Mouse (Mus musculus) kidney, embryonic 16.5 days (tissue): Measurements from ENCODE around the gene Exo5. TPM values are rescaled to one million over a fixed set of nuclear protein-coding genes. Genes with fewer than 3 reads are reported as not detected.

ENCODE experiments used
- ATAC-seq: fragments of 200-750 bp; cut with Nextera tagmentation; 2 replicates; pipeline ENCODE4 v1.8.0; 2017; ENCODE audit warnings: moderate TSS enrichment; ENCODE audit not compliant: low FRiP score, low TSS enrichment
- H3K27ac ChIP-seq: fragments of 300-500 bp; sonication (generic); 2 replicates; pipeline ENCODE4 v1.5.1; 2014; ENCODE audit warnings: low read length
- H3K27me3 ChIP-seq: fragments of 300-500 bp; sonication (generic); 2 replicates; pipeline ENCODE4 v1.6.1; 2014; ENCODE audit warnings: low read length, control low read depth, mixed read lengths; ENCODE audit not compliant: insufficient read depth
- H3K36me3 ChIP-seq: fragments of 300-500 bp; sonication (generic); 2 replicates; pipeline ENCODE4 v1.6.1; 2014; ENCODE audit warnings: low read length, control low read depth, mixed read lengths; ENCODE audit not compliant: insufficient read depth
- H3K4me1 ChIP-seq: fragments of 300-500 bp; sonication (generic); 2 replicates; pipeline ENCODE4 v1.6.1; 2014; ENCODE audit warnings: low read length, control low read depth, mixed read lengths; ENCODE audit not compliant: insufficient read depth
- H3K4me2 ChIP-seq: fragments of 300-500 bp; sonication (generic); replicated peaks from 2 replicates; pipeline ENCODE4 v1.6.1; 2014; ENCODE audit warnings: low read depth, low read length
- H3K4me3 ChIP-seq: fragments of 300-500 bp; sonication (generic); 2 replicates; pipeline ENCODE4 v1.5.1; 2014; ENCODE audit warnings: mild to moderate bottlenecking, low read length
- H3K9ac ChIP-seq: fragments of 300-500 bp; sonication (generic); replicated peaks from 2 replicates; pipeline ENCODE4 v1.6.1; 2014; ENCODE audit warnings: low read length
- H3K9me3 ChIP-seq: fragments of 300-500 bp; sonication (generic); 2 replicates; pipeline ENCODE4 v1.6.1; 2016; ENCODE audit warnings: low read length, control low read depth
- WGBS: fragments of 180-500 bp; shearing (Covaris S2); extraction: QIAGEN DNeasy Blood & Tissue Kit; methylation state at CpG from one replicate; pipeline ENCODE4 v1.1.7; 2014; 5-methylcytosine and 5-hydroxymethylcytosine counted together
- polyA plus RNA-seq: library from polyadenylated mRNA; unstranded; fragments of >200 nt; fragmentation: Nextera tagmentation; extraction: Ambion mirVana; gene quantifications from 2 replicates; pipeline ENCODE4 v1.2.1, GENCODE M21; 2015

Exo5 gene
- polyA plus RNA-seq, 1 experiment from 2014 or later = 35.2 TPM

DNA sequence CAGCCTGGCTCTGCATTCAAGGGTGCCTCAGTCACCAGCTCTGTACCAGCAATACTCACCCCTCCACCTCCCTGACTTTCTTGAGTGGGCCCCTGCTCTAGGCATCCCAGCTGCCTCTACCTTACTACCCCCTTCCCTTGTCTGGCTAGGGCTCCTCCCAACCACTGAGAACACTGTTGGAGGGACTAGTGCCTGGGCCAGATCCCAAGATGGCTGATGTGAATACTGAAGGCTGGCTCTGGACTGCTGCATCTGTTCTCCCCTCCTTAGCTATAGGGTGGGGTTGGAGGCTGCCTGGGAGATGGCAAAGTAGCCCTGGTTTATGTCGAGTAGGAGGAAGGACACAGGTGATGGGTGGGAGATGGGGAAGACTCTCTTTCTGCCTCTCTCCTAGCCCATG, 32.3 kb downstream of the Exo5 start:
- no peaks in the 10 kb centered on the region for H3K27me3 ChIP-seq
- 71% methylated on average over 1 of the region's 1 CpGs for WGBS
- no peak overlapping the region for H3K27ac ChIP-seq
- no peak for ATAC-seq
- no peak overlapping the region for H3K4me3 ChIP-seq
- H3K9ac ChIP-seq = no peak overlapping the region
- H3K9me3 ChIP-seq = 0 out of 2 replicates have a peak, but pooled peaks cover 3% of the 10 kb centered on the region
- H3K4me2 ChIP-seq = no peak overlapping the region
- no peaks in the 10 kb centered on the region for H3K36me3 ChIP-seq
- peaks cover 5% of the 10 kb centered on the region; the same call in 1 of the 2 replicates for H3K4me1 ChIP-seq

DNA sequence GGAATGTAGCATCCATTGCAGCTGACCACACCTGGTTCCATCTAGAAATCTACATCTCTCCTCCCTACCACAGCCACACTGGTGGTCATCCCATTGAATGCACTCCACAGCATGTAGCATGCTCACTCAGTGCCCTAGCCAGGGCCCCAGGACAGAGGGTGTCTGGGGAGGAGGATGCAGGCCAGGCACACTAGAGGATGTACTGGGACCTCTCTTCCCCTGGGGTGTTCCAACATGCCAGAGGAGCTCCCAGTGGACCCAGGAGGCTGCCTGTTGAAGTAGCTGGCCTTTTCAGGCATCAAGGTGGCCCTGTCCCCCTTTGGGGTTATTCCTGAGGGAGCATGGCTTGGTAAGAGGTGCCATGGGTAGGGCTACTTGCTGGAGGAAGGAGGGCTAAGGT, 32.9 kb downstream of the Exo5 start:
- Histone ChIP-seq H3K4me1 (peaks cover 5% of the 10 kb centered on the region; the same call in 1 of the 2 replicates), H3K9me3 (no peaks in the 10 kb centered on the region), H3K27me3 (no peaks in the 10 kb centered on the region), H3K27ac (no peak overlapping the region), H3K9ac (no peak overlapping the region), H3K4me2 (no peak overlapping the region), H3K4me3 (no peak overlapping the region), H3K36me3 (no peaks in the 10 kb centered on the region)
- no peak for ATAC-seq

DNA sequence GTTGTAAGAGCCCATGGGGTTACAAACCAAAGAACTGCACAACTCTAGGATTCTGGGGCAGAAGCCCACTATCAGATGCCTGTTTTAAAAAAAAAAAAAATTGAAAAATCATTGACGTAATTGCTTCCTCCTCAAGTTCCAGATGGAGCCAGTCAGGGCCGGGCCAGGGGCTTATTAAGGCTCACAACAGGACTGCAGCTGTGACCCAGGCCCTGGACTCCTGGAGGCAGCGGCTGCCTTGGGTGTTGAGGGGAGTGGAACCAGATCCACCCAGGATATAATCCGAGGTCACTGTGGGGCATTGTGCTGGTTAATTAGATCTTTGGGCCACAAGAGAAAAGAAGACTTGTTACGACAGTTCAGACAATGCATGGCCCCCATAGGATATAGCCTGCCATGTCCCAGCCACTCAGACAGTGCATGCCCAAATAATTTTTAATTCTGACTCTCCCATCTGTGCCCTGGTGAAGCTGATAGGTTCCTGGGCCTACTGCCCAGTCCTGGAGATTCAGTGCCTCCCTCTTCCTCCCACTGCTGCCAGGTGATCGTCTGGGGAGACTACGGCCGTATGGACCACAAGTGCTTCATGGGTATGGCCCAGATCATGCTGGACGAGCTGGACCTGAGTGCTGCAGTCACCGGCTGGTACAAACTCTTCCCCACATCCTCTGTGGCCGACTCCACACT, 33.9 kb downstream of the Exo5 start:
- H3K27ac ChIP-seq = no peak overlapping the region
- 56% methylated on average over 11 of the region's 11 CpGs for WGBS
- peaks cover 5% of the 10 kb centered on the region; the same call in 1 of the 2 replicates for H3K4me1 ChIP-seq
- ATAC-seq = no peak
- no peaks in the 10 kb centered on the region for H3K27me3 ChIP-seq
- no peak overlapping the region for H3K4me3 ChIP-seq
- no peaks in the 10 kb centered on the region for H3K36me3 ChIP-seq
- no peak overlapping the region for H3K9ac ChIP-seq
- no peak overlapping the region for H3K4me2 ChIP-seq
- no peaks in the 10 kb centered on the region for H3K9me3 ChIP-seq

DNA sequence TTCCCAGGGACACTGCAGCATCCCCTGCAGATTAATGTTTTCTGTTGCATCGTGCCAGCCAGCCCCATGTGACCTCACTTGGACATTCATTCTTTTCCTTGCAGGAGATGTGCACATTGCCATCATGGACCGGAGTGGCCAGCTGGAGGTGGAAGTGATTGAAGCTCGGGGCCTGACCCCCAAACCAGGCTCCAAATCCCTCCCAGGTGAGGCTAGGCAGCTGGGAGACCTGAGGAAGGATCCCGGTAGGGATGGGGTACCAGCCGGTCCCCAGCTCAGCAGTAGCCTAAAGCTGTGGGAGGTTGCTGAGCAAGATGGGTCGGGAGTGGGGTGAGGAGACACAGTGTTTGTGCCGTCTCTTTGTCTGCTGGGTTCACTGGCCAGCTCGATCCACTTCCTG, 35.9 kb downstream of the Exo5 start:
- no peak for ATAC-seq
- no peak overlapping the region for H3K4me3 ChIP-seq
- H3K9me3 ChIP-seq = no peaks in the 10 kb centered on the region
- no peaks in the 10 kb centered on the region for H3K27me3 ChIP-seq
- H3K4me1 ChIP-seq = 0 out of 2 replicates have a peak, but pooled peaks cover 2% of the 10 kb centered on the region
- no peak overlapping the region for H3K9ac ChIP-seq
- 53% methylated on average over 8 of the region's 8 CpGs for WGBS
- H3K36me3 ChIP-seq = no peaks in the 10 kb centered on the region
- no peak overlapping the region for H3K27ac ChIP-seq
- no peak overlapping the region for H3K4me2 ChIP-seq

DNA sequence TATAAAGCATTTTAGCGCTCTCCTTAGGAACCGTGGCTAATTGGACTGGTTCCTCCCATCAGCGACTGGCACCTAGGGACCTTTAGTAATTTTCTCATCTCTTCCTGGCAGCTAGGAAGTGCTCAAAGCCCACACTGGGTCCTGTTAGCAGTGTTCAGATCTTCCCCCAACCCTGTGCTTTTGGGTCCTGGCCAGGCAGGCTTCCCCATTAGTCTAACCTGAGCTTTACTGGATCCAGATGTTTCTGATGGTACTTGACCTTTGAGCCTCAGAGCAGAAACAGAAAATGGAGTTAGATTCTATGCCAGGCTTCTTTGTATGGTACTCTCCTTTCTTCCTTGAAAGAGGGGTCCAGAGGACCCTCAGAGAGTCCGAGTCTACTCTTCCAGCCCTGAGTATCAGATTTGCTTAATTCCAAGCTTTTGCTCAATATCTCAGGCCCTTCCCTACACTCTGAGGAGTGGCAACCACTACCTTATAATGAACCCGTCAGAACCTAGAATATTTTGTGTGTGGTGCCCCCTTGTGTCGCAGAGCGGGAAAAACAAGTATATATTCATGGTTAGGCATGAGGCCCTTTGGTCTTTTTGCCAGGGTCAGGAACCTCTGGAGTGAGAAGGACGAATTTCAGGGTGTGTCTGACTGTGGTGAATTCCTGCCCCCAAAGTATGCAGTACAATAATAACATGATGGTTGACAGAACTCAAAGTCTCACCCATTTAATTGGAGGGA, 37.3 kb downstream of the Exo5 start:
- no peak overlapping the region for H3K4me3 ChIP-seq
- no peaks in the 10 kb centered on the region for H3K27me3 ChIP-seq
- H3K36me3 ChIP-seq = no peaks in the 10 kb centered on the region
- WGBS = 35% methylated on average over 8 of the region's 8 CpGs
- H3K4me1 ChIP-seq = no peaks in the 10 kb centered on the region
- no peak overlapping the region for H3K9ac ChIP-seq
- no peak overlapping the region for H3K4me2 ChIP-seq
- H3K9me3 ChIP-seq = no peaks in the 10 kb centered on the region
- H3K27ac ChIP-seq = no peak overlapping the region
- no peak; the same call in 1 of the 2 replicates for ATAC-seq

DNA sequence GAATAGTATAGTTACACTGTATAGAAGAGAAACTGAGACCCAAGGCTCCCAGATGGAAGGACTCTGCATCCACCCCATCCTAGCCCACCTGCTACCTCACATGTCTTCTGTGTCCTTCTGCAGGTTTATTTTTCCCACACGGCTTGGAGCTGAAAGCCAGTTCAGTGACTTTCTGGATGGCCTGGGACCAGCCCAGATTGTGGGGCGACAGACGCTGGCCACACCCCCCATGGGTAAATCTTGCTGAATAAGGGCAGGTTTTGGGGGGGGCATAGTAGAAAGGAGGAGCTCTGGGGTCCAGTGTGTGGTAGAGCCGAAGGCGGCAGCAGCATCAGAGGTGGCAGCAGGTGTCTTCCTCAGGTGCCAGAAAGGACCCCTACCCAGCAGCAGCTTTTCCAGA, 38.0 kb downstream of the Exo5 start:
- no peaks in the 10 kb centered on the region for H3K27me3 ChIP-seq
- no peaks in the 10 kb centered on the region for H3K9me3 ChIP-seq
- no peak overlapping the region for H3K9ac ChIP-seq
- no peak overlapping the region for H3K4me2 ChIP-seq
- H3K4me1 ChIP-seq = no peaks in the 10 kb centered on the region
- no peak for ATAC-seq
- no peaks in the 10 kb centered on the region for H3K36me3 ChIP-seq
- H3K27ac ChIP-seq = no peak overlapping the region
- no peak overlapping the region for H3K4me3 ChIP-seq
- 86% methylated on average over 5 of the region's 5 CpGs for WGBS

DNA sequence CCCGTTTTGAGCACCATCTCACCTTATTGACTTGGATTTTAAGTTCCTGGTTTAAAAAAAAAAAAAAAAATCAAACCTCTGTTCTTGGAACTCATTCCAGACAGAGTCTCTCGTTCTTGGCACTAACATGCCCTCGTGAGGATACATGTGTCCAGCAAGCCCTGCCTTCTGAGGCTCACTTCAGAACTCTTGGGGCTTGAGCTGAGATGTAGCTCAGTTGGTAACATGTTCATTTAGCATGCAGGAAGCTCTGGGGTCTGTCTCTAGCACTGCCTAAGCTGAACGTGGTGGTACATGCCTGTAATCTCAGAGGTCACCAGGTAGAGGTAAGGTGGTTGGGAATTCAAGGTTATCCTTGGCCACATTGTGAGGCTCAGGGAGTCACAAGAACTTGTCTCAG, 38.7 kb downstream of the Exo5 start:
- no peak for ATAC-seq
- Histone ChIP-seq H3K27me3 (no peaks in the 10 kb centered on the region), H3K27ac (no peak overlapping the region), H3K4me1 (no peaks in the 10 kb centered on the region), H3K36me3 (no peaks in the 10 kb centered on the region), H3K4me2 (no peak overlapping the region), H3K9me3 (no peaks in the 10 kb centered on the region), H3K4me3 (no peak overlapping the region), H3K9ac (no peak overlapping the region)
- WGBS = 32% methylated on average over 4 of the region's 4 CpGs

DNA sequence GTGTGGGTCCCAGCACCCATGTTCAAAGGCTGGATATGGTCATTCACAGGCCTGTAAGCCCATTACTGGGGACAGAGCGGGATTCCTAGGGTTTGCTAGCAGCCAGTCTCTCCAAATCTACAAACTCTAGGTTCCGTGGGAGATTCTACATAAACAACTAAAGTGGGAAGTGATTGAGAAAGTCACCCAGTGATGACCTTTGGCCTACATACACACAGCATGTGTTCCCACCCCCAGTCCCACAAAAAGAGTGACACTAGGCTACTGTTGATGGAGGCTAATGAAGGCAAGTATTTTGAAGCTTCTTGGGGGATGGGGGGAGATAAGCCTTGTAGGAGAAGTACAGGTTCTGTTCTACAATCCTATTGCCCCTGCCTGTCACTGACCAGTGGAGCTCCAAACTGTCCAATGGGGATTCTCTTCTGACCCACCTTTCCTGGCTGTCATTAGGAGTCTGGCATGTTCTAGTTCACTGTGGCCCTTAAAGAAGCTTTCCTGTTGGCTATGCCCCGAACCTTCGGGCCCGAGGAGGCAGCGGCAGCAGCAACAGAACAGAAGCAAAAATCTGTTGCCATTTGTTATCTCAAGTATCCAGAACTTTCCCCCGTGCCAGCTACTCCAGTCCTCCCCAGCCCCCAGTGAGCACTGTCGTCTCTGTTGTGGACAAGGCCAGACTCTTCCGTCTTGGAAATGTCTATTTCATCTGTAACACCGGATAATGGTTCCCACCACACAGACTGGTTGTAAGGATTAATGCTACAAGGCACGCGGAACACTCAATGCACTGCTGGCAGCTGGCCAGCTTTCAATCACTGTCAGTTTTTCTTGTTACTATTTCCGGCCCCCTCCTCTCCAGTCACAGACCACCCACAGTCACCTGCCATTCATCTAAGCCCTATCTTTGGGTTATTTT, 39.4 kb downstream of the Exo5 start:
- Histone ChIP-seq H3K9me3 (no peaks in the 10 kb centered on the region), H3K4me2 (no peak overlapping the region), H3K9ac (no peak overlapping the region), H3K4me3 (no peak overlapping the region), H3K36me3 (no peaks in the 10 kb centered on the region), H3K27me3 (no peaks in the 10 kb centered on the region), H3K27ac (no peak overlapping the region), H3K4me1 (no peaks in the 10 kb centered on the region)
- WGBS = 51% methylated on average over 13 of the region's 13 CpGs
- no peak for ATAC-seq

DNA sequence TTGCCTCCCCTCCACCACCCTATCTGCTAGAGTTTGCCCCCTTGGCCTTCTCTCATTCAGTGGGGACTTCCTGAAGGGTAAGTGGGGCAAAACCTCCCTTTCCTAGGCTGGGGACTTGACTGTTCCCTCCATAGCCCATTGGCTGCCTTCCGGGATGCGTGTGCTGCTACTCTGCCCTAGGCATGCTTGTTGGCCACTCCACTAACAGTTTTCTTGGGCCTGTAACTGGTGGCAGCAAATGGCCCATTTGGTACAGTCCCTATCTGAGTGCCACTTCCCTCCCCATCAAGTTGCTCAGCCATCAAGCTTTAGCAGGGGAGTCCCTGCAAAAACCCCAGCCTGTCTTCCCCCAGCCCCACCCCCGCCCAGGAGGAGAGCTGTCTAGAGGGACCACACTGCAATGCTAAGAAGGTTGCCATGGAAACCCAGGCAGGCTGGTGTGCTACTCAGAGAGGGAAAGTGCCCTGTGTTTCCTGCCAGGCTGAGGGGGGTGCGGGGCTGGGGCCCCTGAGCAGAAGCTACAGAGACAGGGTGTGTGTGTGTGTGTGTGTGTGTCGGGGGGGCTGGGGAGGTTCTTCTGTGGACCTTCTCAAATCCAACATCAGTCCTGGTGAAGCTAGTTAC, 42.7 kb downstream of the Exo5 start:
- H3K27ac ChIP-seq = no peak overlapping the region
- WGBS = 53% methylated on average over 5 of the region's 5 CpGs
- 0 out of 2 replicates have a peak, but pooled peaks have one; percentile 39 for ATAC-seq

More for the DNA sequence above, 42.7 kb downstream of the Exo5 start:
- Histone ChIP-seq H3K9me3 (no peaks in the 10 kb centered on the region), H3K4me2 (no peak overlapping the region), H3K9ac (no peak overlapping the region), H3K27me3 (no peaks in the 10 kb centered on the region), H3K36me3 (no peaks in the 10 kb centered on the region), H3K4me1 (no peaks in the 10 kb centered on the region), H3K4me3 (no peak overlapping the region)
